Mouse (Mus musculus): ENCODE results near the gene Fam110a.

- TF ChIP-seq CTCF (IDR thresholded peaks at IDR 0.05; ENCODE audit: extremely low read depth, insufficient read depth, insufficient read length, insufficient replicate concordance) (no peak), POLR2A (IDR thresholded peaks at IDR 0.05; ENCODE audit: low read depth, low read length) (no peak)
Observed at GRCm38 (mm10) chr2:152002529-152002928, 22.5 kb upstream of the Fam110a start.
